Mouse (Mus musculus) spleen, postnatal 0 days (tissue): ENCODE measurements around the gene Gm45837. TPM values are rescaled to one million over a fixed set of nuclear protein-coding genes. Genes with fewer than 3 reads are reported as not detected.

Experiments
- microRNA counts: library from miRNA; unstranded; fragments of <30 nt; microRNA quantifications from one replicate; lab custom pipeline; 2015
- polyA plus RNA-seq: library from polyadenylated mRNA; unstranded; fragments of >200 nt; fragmentation: Nextera tagmentation; extraction: Ambion mirVana; gene quantifications from 2 replicates; pipeline ENCODE4 v1.2.1, GENCODE M21; 2015

Gm45837 gene
- 9.0 TPM in 1 of 2 replicates, not detected in the other for polyA plus RNA-seq

GRCm38 (mm10) chr7:101410267-101410936 lies at the start of gene Gm45837:
Gene Gm45837, plus strand, starts transcription at chr7:101410886.

GRCm38 (mm10) chr7:101421529-101421928 lies 10.8 kb downstream of the Gm45837 start, which contains the start of gene Pde2a:
Gene Pde2a, plus strand, starts transcription at chr7:101421691.

MicroRNA genes within 50 kb of the gene (microRNA counts, 519-probe panel; counts per million panel counts)
- 88.3 counts per million for microRNA mmu-miR-139-3p (lab: Ali Mortazavi, UCI)
- 5,310 counts per million, percentile 39 among the panel's probes with 10 or more counts for microRNA mmu-miR-139-5p (lab: Ali Mortazavi, UCI)

Other genes starting within 250 kb of the Gm45837 start
- gene Atg16l2, start 108.6 kb upstream of the Gm45837 start, polyA plus RNA-seq, result 10.8 and 11.7 TPM in 2 replicates
- gene Stard10, start 93.8 kb upstream of the Gm45837 start, polyA plus RNA-seq, result 80.2 and 88.2 TPM in 2 replicates
- 44.8 and 61.4 TPM in 2 replicates for gene Arap1, start 62.8 kb upstream of the Gm45837 start, polyA plus RNA-seq
- gene Pde2a, start 10.8 kb downstream of the Gm45837 start, polyA plus RNA-seq, result 14.4 and 15.7 TPM in 2 replicates
- gene Art2b, start 174.7 kb downstream of the Gm45837 start, polyA plus RNA-seq, result not detected in 2 replicates